Mouse (Mus musculus) MEL (cell line): ENCODE data around the gene Ybx2.

ENCODE experiments used
- CTCF ChIP-seq, 3 experiments: IDR thresholded peaks in 2 of 3; conservative IDR thresholded peaks in 1 of 3; 2 replicates each; pipeline ENCODE4 v1.5.1; 2011 to 2012; ENCODE audit warnings: low read length in 3 of 3, low read depth in 2 of 3, mild to moderate bottlenecking in 2 of 3, improper control_type of control experiment in 1 of 3, inconsistent platforms in 1 of 3, mixed read lengths in 1 of 3, moderate library complexity in 1 of 3; ENCODE audit not compliant: control insufficient read depth in 1 of 3, insufficient read depth in 1 of 3, poor library complexity in 1 of 3, severe bottlenecking in 1 of 3
- EP300 ChIP-seq, 2 experiments: IDR thresholded peaks; 2 replicates each; pipeline ENCODE4 v1.6.1; 2011; ENCODE audit warnings: improper control_type of control experiment in 2 of 2, low read length in 2 of 2, low read depth in 1 of 2, mild to moderate bottlenecking in 1 of 2
- POLR2A ChIP-seq, 2 experiments: IDR thresholded peaks; 2 replicates each; pipeline ENCODE4 v1.6.1; 2011 to 2012; ENCODE audit warnings: low read length in 2 of 2, mild to moderate bottlenecking in 2 of 2, control low read depth in 1 of 2, improper control_type of control experiment in 1 of 2, low read depth in 1 of 2, moderate library complexity in 1 of 2; ENCODE audit not compliant: control insufficient read depth in 1 of 2, insufficient read depth in 1 of 2, poor library complexity in 1 of 2

DNA sequence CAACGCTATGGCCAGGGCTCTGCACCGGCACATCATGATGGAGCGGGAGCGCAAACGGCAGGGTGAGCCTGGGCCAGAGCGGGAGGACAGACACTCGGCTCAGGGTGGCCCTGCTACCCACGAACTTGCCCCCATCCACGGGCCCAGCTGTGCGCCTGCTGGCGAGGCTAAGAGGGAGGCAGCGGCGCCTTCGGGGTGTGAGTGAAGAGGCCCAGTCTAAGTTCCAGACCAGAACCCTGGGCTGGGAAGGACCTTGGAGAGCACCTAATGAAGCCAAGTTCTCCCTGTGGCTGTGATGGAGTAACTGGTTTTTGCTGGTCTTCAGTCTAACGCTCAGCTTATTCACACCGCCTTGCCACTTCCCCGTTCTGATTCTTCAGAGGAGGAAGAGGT, 21.2 kb upstream of the Ybx2 start:
- TF ChIP-seq EP300 (IDR thresholded peaks at IDR 0.05; ENCODE audit: low read depth in 1 of 2, low read length in 2 of 2) (no peak), CTCF (IDR thresholded peaks at IDR 0.05 in 2 of 3, conservative IDR thresholded peaks at IDR 0.05 in 1 of 3; ENCODE audit: control insufficient read depth in 1 of 3, insufficient read depth in 1 of 3, low read depth in 2 of 3, low read length in 3 of 3, poor library complexity in 1 of 3, severe bottlenecking in 1 of 3) (no peak), POLR2A (IDR thresholded peaks at IDR 0.05; ENCODE audit: control insufficient read depth in 1 of 2, insufficient read depth in 1 of 2, low read depth in 1 of 2, low read length in 2 of 2, poor library complexity in 1 of 2) (no peak)
